Mouse (Mus musculus) gastrocnemius, adult 8-10 months (tissue): ENCODE data around the gene Tmem183a. TPM values are rescaled to one million over a fixed set of nuclear protein-coding genes. Genes with fewer than 3 reads are reported as not detected.

Experiments used
- DNase-seq, 2 experiments: peaks; one replicate each; pipeline ENCODE4 v3.0.0; 2022; ENCODE audit warnings: low spot score in 2 of 2
- total RNA-seq, 4 experiments: library from RNA; stranded (reverse); gene quantifications; 2 replicates each; pipeline ENCODE4 v1.2.4; 2022

The Tmem183a gene
- total RNA-seq, 4 experiments from 2014 or later: 8.5 to 13.5 (median 11.1) TPM

GRCm38 (mm10) chr1:134345075-134345474 lies 16.7 kb downstream of the Tmem183a start:
- no peak for DNase-seq

- no peak for DNase-seq
Observed at GRCm38 (mm10) chr1:134344005-134344950, 17.5 kb downstream of the Tmem183a start.

- DNase-seq: no peak
Observed at GRCm38 (mm10) chr1:134343567-134343966, 18.2 kb downstream of the Tmem183a start.

- DNase-seq: no peak
Observed at GRCm38 (mm10) chr1:134342781-134343310, 18.9 kb downstream of the Tmem183a start.

GRCm38 (mm10) chr1:134342278-134342664 lies 19.5 kb downstream of the Tmem183a start:
- DNase-seq: no peak

GRCm38 (mm10) chr1:134341641-134342277 lies 20.0 kb downstream of the Tmem183a start:
- DNase-seq: no peak

GRCm38 (mm10) chr1:134339757-134340619 lies 21.8 kb downstream of the Tmem183a start:
- DNase-seq: no peak

- peak in 1 of 2 experiments; percentile 2 for DNase-seq
Observed at GRCm38 (mm10) chr1:134339162-134339561, 22.6 kb downstream of the Tmem183a start.

- DNase-seq: peak in 1 of 2 experiments; percentile 2
Observed at GRCm38 (mm10) chr1:134336958-134337710, 24.6 kb downstream of the Tmem183a start.

- peak in 1 of 2 experiments; percentile 3 for DNase-seq
Observed at GRCm38 (mm10) chr1:134335924-134336810, 25.6 kb downstream of the Tmem183a start.

- peak in 1 of 2 experiments; percentile 6 for DNase-seq
Observed at GRCm38 (mm10) chr1:134335211-134335923, 26.4 kb downstream of the Tmem183a start.

- DNase-seq: peak in 1 of 2 experiments; percentile 1
Observed at GRCm38 (mm10) chr1:134334111-134334827, 27.5 kb downstream of the Tmem183a start.

- no peak for DNase-seq
Observed at GRCm38 (mm10) chr1:134333371-134334110, 28.2 kb downstream of the Tmem183a start.

- peak; percentile 18 to 55 for DNase-seq
Observed at GRCm38 (mm10) chr1:134332770-134333271, 29.0 kb downstream of the Tmem183a start, which contains the start of gene Ppfia4. Ppfia4 (minus strand) TSS chr1:134332928.

- DNase-seq: peak; percentile 66 to 67
Observed at GRCm38 (mm10) chr1:134331879-134332635, 29.7 kb downstream of the Tmem183a start.

GRCm38 (mm10) chr1:134326841-134327346 lies 34.9 kb downstream of the Tmem183a start:
- DNase-seq: no peak
